Mouse (Mus musculus): ENCODE measurements around the gene Pagr1a. TPM values are rescaled to one million over a fixed set of nuclear protein-coding genes. Genes with fewer than 3 reads are reported as not detected.

The Pagr1a gene
- polyA plus RNA-seq, 1 experiment = 8.1 TPM

GRCm38 (mm10) chr7:126981601-126982000, 35.6 kb downstream of the Pagr1a start:
- no peaks in the 10 kb centered on the region for H3K27me3 ChIP-seq (ENCODE audit: control insufficient read depth, insufficient read depth, insufficient read length)
- TF ChIP-seq REST (IDR thresholded peaks at IDR 0.05; ENCODE audit: insufficient read depth, insufficient read length) (no peak), E2F4 (IDR thresholded peaks at IDR 0.05; ENCODE audit: insufficient read depth) (no peak), MAX (IDR thresholded peaks at IDR 0.05; ENCODE audit: low read depth) (no peak), MYOG (IDR thresholded peaks at IDR 0.05; ENCODE audit: control insufficient read depth in 1 of 3, insufficient read depth in 1 of 3, insufficient read length in 2 of 3, low read depth in 2 of 3) (no peak), MYOD1 (IDR thresholded peaks at IDR 0.05; ENCODE audit: control insufficient read depth in 1 of 3, insufficient read length in 2 of 3, low read depth in 2 of 3) (no peak), TCF12 (IDR thresholded peaks at IDR 0.05; ENCODE audit: insufficient read depth, poor library complexity, severe bottlenecking) (no peak), TCF3 (IDR thresholded peaks at IDR 0.05; ENCODE audit: insufficient read length, low read depth) (no peak), SRF (IDR thresholded peaks at IDR 0.05; ENCODE audit: control insufficient read depth, insufficient read length, low read depth) (no peak), CEBPB (IDR thresholded peaks at IDR 0.05; ENCODE audit: insufficient read depth, poor library complexity, severe bottlenecking) (no peak), USF1 (IDR thresholded peaks at IDR 0.05; ENCODE audit: low read depth) (no peak), POLR2AphosphoS2 (IDR thresholded peaks at IDR 0.05; ENCODE audit: insufficient read length, low read depth) (no peak), POLR2A (IDR thresholded peaks at IDR 0.05; ENCODE audit: insufficient read length, low read depth) (no peak)
- peaks cover 14% of the 10 kb centered on the region for H3K36me3 ChIP-seq (ENCODE audit: control insufficient read depth, insufficient read depth)
- H3K79me2 ChIP-seq (ENCODE audit: control insufficient read depth, insufficient read depth) = peaks cover 9% of the 10 kb centered on the region
- H3K4me3 ChIP-seq = no peak overlapping the region
- no peak overlapping the region for H3K4me2 ChIP-seq (ENCODE audit: low read depth)
- H3ac ChIP-seq (ENCODE audit: control insufficient read depth, insufficient read length) = no peak overlapping the region

DNA sequence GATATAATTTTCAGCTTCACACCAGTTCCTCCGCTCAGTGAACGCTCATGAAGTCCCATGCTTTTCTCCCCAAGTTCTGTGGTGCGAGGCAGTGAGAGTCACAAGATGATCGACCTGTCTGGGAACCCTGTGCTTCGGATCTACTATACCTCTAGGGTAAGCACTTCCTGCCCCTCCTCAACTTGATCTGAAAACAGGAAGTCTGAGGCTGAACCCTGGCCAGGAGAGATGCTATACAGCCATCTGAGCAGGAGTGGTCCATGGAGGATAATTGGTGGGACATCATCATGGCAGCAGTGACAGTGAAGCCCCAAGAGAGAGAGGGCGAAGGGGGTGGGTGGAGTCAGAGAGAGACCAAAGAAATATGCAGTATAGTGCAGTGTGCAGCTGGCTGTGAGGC, 38.3 kb downstream of the Pagr1a start:
- Histone ChIP-seq H3K79me2 (ENCODE audit: control insufficient read depth, insufficient read depth) (peaks cover 13% of the 10 kb centered on the region), H3K36me3 (ENCODE audit: control insufficient read depth, insufficient read depth) (peaks cover 14% of the 10 kb centered on the region), H3K27me3 (ENCODE audit: control insufficient read depth, insufficient read depth, insufficient read length) (no peaks in the 10 kb centered on the region), H3ac (ENCODE audit: control insufficient read depth, insufficient read length) (no peak overlapping the region), H3K4me3 (no peak overlapping the region), H3K4me2 (ENCODE audit: low read depth) (no peak overlapping the region)
- TF ChIP-seq TCF3 (IDR thresholded peaks at IDR 0.05; ENCODE audit: insufficient read length, low read depth) (no peak), MYOD1 (IDR thresholded peaks at IDR 0.05; ENCODE audit: control insufficient read depth in 1 of 3, insufficient read length in 2 of 3, low read depth in 2 of 3) (no peak), E2F4 (IDR thresholded peaks at IDR 0.05; ENCODE audit: insufficient read depth) (no peak), USF1 (IDR thresholded peaks at IDR 0.05; ENCODE audit: low read depth) (no peak), REST (IDR thresholded peaks at IDR 0.05; ENCODE audit: insufficient read depth, insufficient read length) (no peak), POLR2AphosphoS2 (IDR thresholded peaks at IDR 0.05; ENCODE audit: insufficient read length, low read depth) (no peak), SRF (IDR thresholded peaks at IDR 0.05; ENCODE audit: control insufficient read depth, insufficient read length, low read depth) (no peak), TCF12 (IDR thresholded peaks at IDR 0.05; ENCODE audit: insufficient read depth, poor library complexity, severe bottlenecking) (no peak), MYOG (IDR thresholded peaks at IDR 0.05; ENCODE audit: control insufficient read depth in 1 of 3, insufficient read depth in 1 of 3, insufficient read length in 2 of 3, low read depth in 2 of 3) (no peak), MAX (IDR thresholded peaks at IDR 0.05; ENCODE audit: low read depth) (no peak), CEBPB (IDR thresholded peaks at IDR 0.05; ENCODE audit: insufficient read depth, poor library complexity, severe bottlenecking) (no peak), POLR2A (IDR thresholded peaks at IDR 0.05; ENCODE audit: insufficient read length, low read depth) (no peak)

DNA sequence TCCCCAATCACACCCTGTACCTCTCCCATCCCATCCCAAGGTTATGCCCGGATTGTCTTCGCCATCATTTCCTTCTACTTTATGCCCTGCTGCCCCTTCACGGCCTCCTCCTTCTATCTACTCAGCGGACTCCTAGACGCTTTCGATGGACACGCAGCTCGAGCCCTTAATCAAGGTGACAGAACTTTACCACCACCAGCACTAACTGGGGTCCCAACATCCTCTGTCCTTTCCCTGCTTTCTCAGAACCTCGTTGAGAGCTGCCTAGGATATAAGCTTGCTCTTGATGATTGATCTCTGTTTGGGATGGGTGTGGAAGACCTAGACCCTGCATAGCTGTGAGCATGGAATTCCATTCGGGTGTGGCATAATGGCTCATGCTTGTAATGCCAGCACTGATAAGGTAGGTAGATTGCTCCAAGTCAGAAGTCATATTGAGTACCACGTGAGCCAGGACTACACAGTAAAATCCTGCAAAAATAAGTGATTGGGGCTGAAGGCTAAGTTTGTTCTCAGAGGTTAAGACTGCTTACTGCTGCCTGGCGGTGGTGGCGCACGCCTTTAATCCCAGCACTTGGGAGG, 40.2 kb downstream of the Pagr1a start:
- Histone ChIP-seq H3K4me2 (ENCODE audit: low read depth) (peak overlapping the region; percentile 77), H3K79me2 (ENCODE audit: control insufficient read depth, insufficient read depth) (peaks cover 13% of the 10 kb centered on the region), H3ac (ENCODE audit: control insufficient read depth, insufficient read length) (peak overlapping the region; percentile 83), H3K27me3 (ENCODE audit: control insufficient read depth, insufficient read depth, insufficient read length) (no peaks in the 10 kb centered on the region), H3K4me3 (peak overlapping the region; percentile 95), H3K36me3 (ENCODE audit: control insufficient read depth, insufficient read depth) (peaks cover 14% of the 10 kb centered on the region)
- TF ChIP-seq TCF3 (IDR thresholded peaks at IDR 0.05; ENCODE audit: insufficient read length, low read depth) (no peak), TCF12 (IDR thresholded peaks at IDR 0.05; ENCODE audit: insufficient read depth, poor library complexity, severe bottlenecking) (no peak), E2F4 (IDR thresholded peaks at IDR 0.05; ENCODE audit: insufficient read depth) (no peak), SRF (IDR thresholded peaks at IDR 0.05; ENCODE audit: control insufficient read depth, insufficient read length, low read depth) (no peak), MYOD1 (IDR thresholded peaks at IDR 0.05; ENCODE audit: control insufficient read depth in 1 of 3, insufficient read length in 2 of 3, low read depth in 2 of 3) (no peak), CEBPB (IDR thresholded peaks at IDR 0.05; ENCODE audit: insufficient read depth, poor library complexity, severe bottlenecking) (no peak), POLR2AphosphoS2 (IDR thresholded peaks at IDR 0.05; ENCODE audit: insufficient read length, low read depth) (no peak), USF1 (IDR thresholded peaks at IDR 0.05; ENCODE audit: low read depth) (no peak), MAX (IDR thresholded peaks at IDR 0.05; ENCODE audit: low read depth) (no peak), REST (IDR thresholded peaks at IDR 0.05; ENCODE audit: insufficient read depth, insufficient read length) (no peak), MYOG (IDR thresholded peaks at IDR 0.05; ENCODE audit: control insufficient read depth in 1 of 3, insufficient read depth in 1 of 3, insufficient read length in 2 of 3, low read depth in 2 of 3) (no peak)

GRCm38 (mm10) chr7:126975950-126976866, 40.9 kb downstream of the Pagr1a start, which contains the start of gene Cdiptos:
Cdiptos (minus strand) TSS chr7:126976098.
- Histone ChIP-seq H3K4me3 (peak within 1 kb of the TSS; percentile 95), H3K27me3 (ENCODE audit: control insufficient read depth, insufficient read depth, insufficient read length) (peaks cover under 1% of the 10 kb centered on the region), H3ac (ENCODE audit: control insufficient read depth, insufficient read length) (peak within 1 kb of the TSS; percentile 83), H3K4me2 (ENCODE audit: low read depth) (peak within 1 kb of the TSS; percentile 77), H3K36me3 (ENCODE audit: control insufficient read depth, insufficient read depth) (peaks cover 14% of the 10 kb centered on the region), H3K79me2 (ENCODE audit: control insufficient read depth, insufficient read depth) (peaks cover 13% of the 10 kb centered on the region)
- TF ChIP-seq USF1 (IDR thresholded peaks at IDR 0.05; ENCODE audit: low read depth) (no peak), SRF (IDR thresholded peaks at IDR 0.05; ENCODE audit: control insufficient read depth, insufficient read length, low read depth) (no peak), POLR2A (IDR thresholded peaks at IDR 0.05; ENCODE audit: insufficient read length, low read depth) (peak; percentile 9), MAX (IDR thresholded peaks at IDR 0.05; ENCODE audit: low read depth) (peak; percentile 52), CEBPB (IDR thresholded peaks at IDR 0.05; ENCODE audit: insufficient read depth, poor library complexity, severe bottlenecking) (no peak), REST (IDR thresholded peaks at IDR 0.05; ENCODE audit: insufficient read depth, insufficient read length) (no peak), MYOG (IDR thresholded peaks at IDR 0.05; ENCODE audit: control insufficient read depth in 1 of 3, insufficient read depth in 1 of 3, insufficient read length in 2 of 3, low read depth in 2 of 3) (peak in 2 of 3 experiments; percentile 14 to 59), POLR2AphosphoS2 (IDR thresholded peaks at IDR 0.05; ENCODE audit: insufficient read length, low read depth) (no peak), E2F4 (IDR thresholded peaks at IDR 0.05; ENCODE audit: insufficient read depth) (no peak), MYOD1 (IDR thresholded peaks at IDR 0.05; ENCODE audit: control insufficient read depth in 1 of 3, insufficient read length in 2 of 3, low read depth in 2 of 3) (peak in 1 of 3 experiments; percentile 29), TCF12 (IDR thresholded peaks at IDR 0.05; ENCODE audit: insufficient read depth, poor library complexity, severe bottlenecking) (no peak), TCF3 (IDR thresholded peaks at IDR 0.05; ENCODE audit: insufficient read length, low read depth) (no peak)

Data from myocyte (in vitro differentiated cells).